Mouse (Mus musculus): ENCODE results near the gene Zcwpw1. TPM values are rescaled to one million over a fixed set of nuclear protein-coding genes. Genes with fewer than 3 reads are reported as not detected.

The Zcwpw1 gene
- total and polyA plus RNA-seq, 2 experiments = 1.7 to 3.3 TPM

DNA sequence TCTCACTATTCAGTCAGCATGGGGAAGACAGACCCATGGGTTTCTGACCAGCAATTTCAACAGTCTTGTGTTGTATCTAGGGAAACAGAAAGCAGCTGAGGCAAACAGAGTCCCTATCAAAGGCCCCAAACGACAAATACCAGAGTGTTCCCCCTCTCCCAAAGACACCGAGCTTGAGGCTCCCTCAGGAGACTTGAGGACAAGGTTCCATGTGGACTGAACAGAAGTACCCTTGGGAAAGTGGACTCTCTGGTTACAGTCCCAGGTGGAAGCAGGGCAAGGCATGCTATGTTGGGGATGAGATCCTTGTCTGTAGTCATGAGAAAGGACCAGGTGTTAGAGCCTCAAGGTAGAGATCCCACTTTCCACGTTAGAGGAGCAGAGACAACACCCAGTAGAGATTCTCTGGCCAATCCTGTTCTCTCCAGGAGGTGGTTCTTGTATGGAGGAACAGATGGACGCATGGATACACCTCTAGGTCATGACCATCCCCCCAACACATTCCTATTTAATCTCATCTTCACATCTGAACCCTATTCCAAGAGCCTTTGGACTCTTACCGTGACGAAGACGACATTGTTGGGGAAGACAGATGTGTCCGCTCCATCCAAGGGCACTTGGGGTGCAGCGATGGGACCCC, 3.6 kb upstream of the Zcwpw1 start:
- Histone ChIP-seq H3K9ac (ENCODE audit: low read depth, low read length) (no peak overlapping the region), H3K4me3 (ENCODE audit: insufficient read depth, low read depth, low read length) (no peak overlapping the region), H3K4me1 (ENCODE audit: control insufficient read depth, insufficient read depth, low read length) (peaks cover 25% of the 10 kb centered on the region), H3K27me3 (ENCODE audit: control insufficient read depth, insufficient read depth, low read length) (no peaks in the 10 kb centered on the region), H3K27ac (replicated peaks; ENCODE audit: insufficient read depth, low read depth, low read length) (no peak overlapping the region), H3K36me3 (ENCODE audit: control insufficient read depth, insufficient read depth, low read length) (peaks cover 17% of the 10 kb centered on the region; the same call in 1 of the 2 replicates), H3K79me2 (ENCODE audit: control insufficient read depth, insufficient read depth, low read length) (peaks cover 16% of the 10 kb centered on the region)
- 52% methylated on average over 9 of the region's 9 CpGs for WGBS
- TF ChIP-seq POLR2A (IDR thresholded peaks at IDR 0.05; ENCODE audit: extremely low read depth, insufficient read depth, low read length) = no peak
- TF ChIP-seq CTCF (IDR thresholded peaks at IDR 0.05; ENCODE audit: low read depth, low read length) = no peak
- no peak for DNase-seq (ENCODE audit: extremely low read depth, low read depth, low spot score)

GRCm38 (mm10) chr5:137784546-137784945, 3.1 kb upstream of the Zcwpw1 start:
- Histone ChIP-seq H3K79me2 (ENCODE audit: control insufficient read depth, insufficient read depth, low read length) (peaks cover 16% of the 10 kb centered on the region), H3K36me3 (ENCODE audit: control insufficient read depth, insufficient read depth, low read length) (peaks cover 17% of the 10 kb centered on the region; the same call in 1 of the 2 replicates), H3K4me1 (ENCODE audit: control insufficient read depth, insufficient read depth, low read length) (peaks cover 24% of the 10 kb centered on the region), H3K9ac (ENCODE audit: low read depth, low read length) (0 out of 2 replicates have a peak overlapping the region, but pooled peaks have one; percentile 2), H3K4me3 (ENCODE audit: insufficient read depth, low read depth, low read length) (no peak overlapping the region), H3K27me3 (ENCODE audit: control insufficient read depth, insufficient read depth, low read length) (no peaks in the 10 kb centered on the region), H3K27ac (replicated peaks; ENCODE audit: insufficient read depth, low read depth, low read length) (no peak overlapping the region)
- WGBS = 65% methylated on average over 14 of the region's 14 CpGs
- TF ChIP-seq POLR2A (IDR thresholded peaks at IDR 0.05; ENCODE audit: extremely low read depth, insufficient read depth, low read length) (no peak), CTCF (IDR thresholded peaks at IDR 0.05; ENCODE audit: low read depth, low read length) (no peak)
- DNase-seq (ENCODE audit: extremely low read depth, low read depth, low spot score) = no peak

GRCm38 (mm10) chr5:137785164-137786031, 2.2 kb upstream of the Zcwpw1 start:
- Histone ChIP-seq H3K79me2 (ENCODE audit: control insufficient read depth, insufficient read depth, low read length) (peaks cover 16% of the 10 kb centered on the region), H3K36me3 (ENCODE audit: control insufficient read depth, insufficient read depth, low read length) (peaks cover 15% of the 10 kb centered on the region; the same call in 1 of the 2 replicates), H3K4me3 (ENCODE audit: insufficient read depth, low read depth, low read length) (peak overlapping the region; percentile 82), H3K27ac (replicated peaks; ENCODE audit: insufficient read depth, low read depth, low read length) (peak overlapping the region; percentile 85), H3K27me3 (ENCODE audit: control insufficient read depth, insufficient read depth, low read length) (no peaks in the 10 kb centered on the region), H3K9ac (ENCODE audit: low read depth, low read length) (peak overlapping the region; percentile 91), H3K4me1 (ENCODE audit: control insufficient read depth, insufficient read depth, low read length) (peaks cover 19% of the 10 kb centered on the region)
- no peak for TF ChIP-seq CTCF (IDR thresholded peaks at IDR 0.05; ENCODE audit: low read depth, low read length)
- WGBS = 10% methylated on average over 59 of the region's 62 CpGs
- no peak for DNase-seq (ENCODE audit: extremely low read depth, low read depth, low spot score)

- Histone ChIP-seq H3K27me3 (ENCODE audit: control insufficient read depth, insufficient read depth, low read length) (no peaks in the 10 kb centered on the region), H3K4me1 (ENCODE audit: control insufficient read depth, insufficient read depth, low read length) (peaks cover 19% of the 10 kb centered on the region), H3K27ac (replicated peaks; ENCODE audit: insufficient read depth, low read depth, low read length) (peak overlapping the region; percentile 85), H3K36me3 (ENCODE audit: control insufficient read depth, insufficient read depth, low read length) (peaks cover 11% of the 10 kb centered on the region; the same call in 1 of the 2 replicates), H3K79me2 (ENCODE audit: control insufficient read depth, insufficient read depth, low read length) (peaks cover 16% of the 10 kb centered on the region), H3K4me3 (ENCODE audit: insufficient read depth, low read depth, low read length) (peak overlapping the region; percentile 82), H3K9ac (ENCODE audit: low read depth, low read length) (peak overlapping the region; percentile 91)
- WGBS = under 1% methylated on average over 79 of the region's 79 CpGs
- DNase-seq (ENCODE audit: extremely low read depth, low read depth, low spot score) = peak; percentile 97
- no peak for TF ChIP-seq CTCF (IDR thresholded peaks at IDR 0.05; ENCODE audit: low read depth, low read length)
- peak; percentile 97 for TF ChIP-seq POLR2A (IDR thresholded peaks at IDR 0.05; ENCODE audit: extremely low read depth, insufficient read depth, low read length)
These were observed 1.3 kb upstream of the Zcwpw1 start for GRCm38 (mm10) chr5:137786109-137786942.

- Histone ChIP-seq H3K79me2 (ENCODE audit: control insufficient read depth, insufficient read depth, low read length) (peaks cover 16% of the 10 kb centered on the region), H3K4me3 (ENCODE audit: insufficient read depth, low read depth, low read length) (0 out of 2 replicates have a peak overlapping the region, but pooled peaks have one; percentile 3), H3K9ac (ENCODE audit: low read depth, low read length) (no peak overlapping the region), H3K27ac (replicated peaks; ENCODE audit: insufficient read depth, low read depth, low read length) (no peak overlapping the region), H3K36me3 (ENCODE audit: control insufficient read depth, insufficient read depth, low read length) (no peaks in the 10 kb centered on the region; the same call in 1 of the 2 replicates), H3K27me3 (ENCODE audit: control insufficient read depth, insufficient read depth, low read length) (no peaks in the 10 kb centered on the region), H3K4me1 (ENCODE audit: control insufficient read depth, insufficient read depth, low read length) (peaks cover 19% of the 10 kb centered on the region)
- TF ChIP-seq CTCF (IDR thresholded peaks at IDR 0.05; ENCODE audit: low read depth, low read length) = no peak
- no peak for TF ChIP-seq POLR2A (IDR thresholded peaks at IDR 0.05; ENCODE audit: extremely low read depth, insufficient read depth, low read length)
- DNase-seq (ENCODE audit: extremely low read depth, low read depth, low spot score) = no peak
- 67% methylated on average over 24 of the region's 24 CpGs for WGBS
These were observed 573 bp downstream of the Zcwpw1 start for GRCm38 (mm10) chr5:137788171-137788570.
